15 mouse cellular contexts compared by ENCODE assay signal in the genomic region with DNA sequence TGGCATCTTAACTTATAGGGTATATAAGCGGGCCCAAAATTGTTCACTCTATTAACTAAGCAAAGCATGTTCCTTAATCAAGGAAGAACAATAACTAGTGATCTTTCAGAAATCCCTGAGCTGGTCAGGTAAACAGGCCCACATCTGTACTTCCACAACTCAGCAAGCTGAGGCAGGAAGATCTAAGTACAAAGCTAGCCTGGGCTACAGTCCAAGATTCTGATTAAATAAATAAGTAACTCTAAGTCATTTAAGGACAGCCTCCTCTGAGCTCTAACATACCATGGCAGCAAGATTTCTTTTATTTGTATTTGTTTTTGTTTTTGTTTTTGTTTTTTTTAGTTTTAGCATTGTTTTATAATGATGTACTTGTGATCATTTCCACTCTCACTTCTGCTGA.
"Had no signal": no experiment of that assay in that cellular context is flagged by ENCODE, and none has a peak within 500 bp of the region (broad histone marks: within the 10 kb centered on the region; RNA-seq: fewer than 3 reads in every experiment).

No protein-coding gene starts in this region.

- DNase-seq: retina, postnatal 1 day; right cerebral cortex, adult 18-20 months; right cerebral cortex, postnatal 14 days; right cerebral cortex, postnatal 25 days; right cerebral cortex, postnatal 4 days; spleen, adult 18-20 months; thymus, adult 18-20 months; thymus, adult 2 months; thymus, postnatal 14 days; thymus, postnatal 25 days; thymus, postnatal 36 days; thymus, postnatal 4 days had no signal

- H3K9me3 ChIP-seq: neural tube, embryonic 15.5 days; stomach, embryonic 15.5 days had no signal

- H3K27ac ChIP-seq: neural tube, embryonic 15.5 days; stomach, embryonic 15.5 days; stomach, postnatal 0 days had no signal

- H3K9ac ChIP-seq: neural tube, embryonic 15.5 days; stomach, embryonic 15.5 days had no signal

- H3K36me3 ChIP-seq: neural tube, embryonic 15.5 days; stomach, embryonic 15.5 days had no signal

- H3K4me2 ChIP-seq: neural tube, embryonic 15.5 days; stomach, embryonic 15.5 days had no signal

- H3K4me1 ChIP-seq: neural tube, embryonic 15.5 days; stomach, embryonic 15.5 days had no signal

- H3K27me3 ChIP-seq: neural tube, embryonic 15.5 days; stomach, embryonic 15.5 days had no signal

- H3K4me3 ChIP-seq: neural tube, embryonic 15.5 days; stomach, embryonic 15.5 days had no signal
